Mouse (Mus musculus) MEL (cell line): ENCODE results near the gene Nosip.

Experiments used
- CTCF ChIP-seq, 3 experiments: IDR thresholded peaks in 2 of 3; conservative IDR thresholded peaks in 1 of 3; 2 replicates each; pipeline ENCODE4 v1.5.1; 2011 to 2012; ENCODE audit warnings: low read length in 3 of 3, low read depth in 2 of 3, mild to moderate bottlenecking in 2 of 3, improper control_type of control experiment in 1 of 3, inconsistent platforms in 1 of 3, mixed read lengths in 1 of 3, moderate library complexity in 1 of 3; ENCODE audit not compliant: control insufficient read depth in 1 of 3, insufficient read depth in 1 of 3, poor library complexity in 1 of 3, severe bottlenecking in 1 of 3
- TAL1 ChIP-seq: IDR thresholded peaks from 2 replicates; pipeline ENCODE4 v1.6.1; 2012; ENCODE audit warnings: mild to moderate bottlenecking, inconsistent platforms, low read length, moderate library complexity, mixed read lengths
- TCF12 ChIP-seq: IDR thresholded peaks from 2 replicates; pipeline ENCODE4 v1.6.1; 2014; ENCODE audit warnings: low read depth, mild to moderate bottlenecking, inconsistent platforms, low read length, improper control_type of control experiment, moderate library complexity
- USF1 ChIP-seq: IDR thresholded peaks from 2 replicates; pipeline ENCODE4 v1.6.1; 2014; ENCODE audit warnings: low read depth, mild to moderate bottlenecking, inconsistent platforms, low read length, improper control_type of control experiment, moderate library complexity

- TF ChIP-seq TCF12 (no peak), CTCF (IDR thresholded peaks at IDR 0.05 in 2 of 3, conservative IDR thresholded peaks at IDR 0.05 in 1 of 3; ENCODE audit: control insufficient read depth in 1 of 3, insufficient read depth in 1 of 3, low read depth in 2 of 3, low read length in 3 of 3, poor library complexity in 1 of 3, severe bottlenecking in 1 of 3) (no peak), TAL1 (no peak), USF1 (no peak)
Observed at GRCm38 (mm10) chr7:45029995-45030394, 32.2 kb upstream of the Nosip start.
